Mouse (Mus musculus): ENCODE results near the gene Ltb. TPM values are rescaled to one million over a fixed set of nuclear protein-coding genes. Genes with fewer than 3 reads are reported as not detected.
A peak's percentile ranks its signal among the peaks of the same experiment; 100 is the strongest.

Gene Ltb
- polyA plus RNA-seq, 1 experiment from 2014 or later, result 0.35 TPM

DNA sequence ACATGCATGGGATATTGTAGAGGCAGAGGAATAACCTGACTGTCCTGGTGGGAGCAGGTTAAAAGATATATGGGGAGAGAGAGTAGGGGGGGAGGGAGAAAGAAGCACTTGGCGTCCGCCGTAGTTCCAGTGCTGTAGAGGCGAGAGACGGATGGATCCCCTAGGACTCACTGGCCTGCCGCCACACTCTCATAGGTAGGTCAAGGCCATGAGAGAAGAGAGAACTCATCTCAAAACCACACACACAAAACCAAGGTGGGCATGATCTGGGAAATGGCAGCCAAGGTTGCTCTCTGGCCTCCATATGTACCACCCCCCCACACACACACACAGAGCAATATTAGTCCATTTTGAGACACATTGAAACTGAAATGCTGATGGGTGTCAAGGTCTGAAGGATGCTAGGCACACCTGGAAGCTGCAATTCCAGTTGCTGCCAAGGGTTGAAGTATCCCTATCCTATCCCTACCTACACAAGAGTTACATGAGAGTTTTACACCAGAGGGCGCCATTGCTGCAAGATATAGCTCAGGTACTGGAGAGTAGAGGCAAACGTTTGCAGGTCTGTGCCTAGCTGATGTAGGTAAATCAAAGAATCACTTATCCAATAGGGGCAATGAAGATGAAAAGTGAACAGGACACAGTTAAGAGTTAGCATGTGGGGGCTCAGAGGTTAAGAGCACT is 27.7 kb upstream of the Ltb start:
- Histone ChIP-seq H3K27me3 (no peaks in the 10 kb centered on the region), H3K9ac (replicated peaks) (peak overlapping the region; percentile 67), H3K4me3 (replicated peaks) (peak overlapping the region; percentile 99), H3K36me3 (peaks cover 7% of the 10 kb centered on the region), H3K27ac (peak overlapping the region; percentile 97), H3K9me3 (no peaks in the 10 kb centered on the region), H3K4me1 (replicated peaks) (peaks cover 31% of the 10 kb centered on the region), H3K4me2 (replicated peaks) (peak overlapping the region; percentile 91)
- no peak for ATAC-seq
- WGBS, result 70% methylated on average over 8 of the region's 8 CpGs

DNA sequence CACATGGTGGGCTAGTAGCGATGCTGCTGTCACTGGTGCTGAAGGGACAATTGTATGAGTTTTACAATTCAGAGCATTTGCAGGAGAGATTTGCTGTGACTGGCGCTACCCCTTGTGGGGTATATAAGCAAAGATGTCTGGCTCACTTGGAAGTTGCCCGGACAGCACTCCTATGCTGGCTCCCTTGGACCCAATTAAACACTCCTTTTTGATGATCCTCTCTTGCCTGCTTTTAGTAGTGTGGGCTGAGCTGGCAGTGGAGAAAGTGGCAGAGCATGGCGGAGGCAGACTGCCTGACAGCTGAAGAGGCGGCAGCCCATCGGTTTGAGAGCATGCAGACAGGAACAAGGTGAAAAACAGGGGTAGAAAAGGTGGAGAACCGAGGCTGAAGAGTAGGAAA is 26.4 kb upstream of the Ltb start:
- Histone ChIP-seq H3K4me1 (replicated peaks) (peaks cover 18% of the 10 kb centered on the region), H3K9me3 (no peaks in the 10 kb centered on the region)

DNA sequence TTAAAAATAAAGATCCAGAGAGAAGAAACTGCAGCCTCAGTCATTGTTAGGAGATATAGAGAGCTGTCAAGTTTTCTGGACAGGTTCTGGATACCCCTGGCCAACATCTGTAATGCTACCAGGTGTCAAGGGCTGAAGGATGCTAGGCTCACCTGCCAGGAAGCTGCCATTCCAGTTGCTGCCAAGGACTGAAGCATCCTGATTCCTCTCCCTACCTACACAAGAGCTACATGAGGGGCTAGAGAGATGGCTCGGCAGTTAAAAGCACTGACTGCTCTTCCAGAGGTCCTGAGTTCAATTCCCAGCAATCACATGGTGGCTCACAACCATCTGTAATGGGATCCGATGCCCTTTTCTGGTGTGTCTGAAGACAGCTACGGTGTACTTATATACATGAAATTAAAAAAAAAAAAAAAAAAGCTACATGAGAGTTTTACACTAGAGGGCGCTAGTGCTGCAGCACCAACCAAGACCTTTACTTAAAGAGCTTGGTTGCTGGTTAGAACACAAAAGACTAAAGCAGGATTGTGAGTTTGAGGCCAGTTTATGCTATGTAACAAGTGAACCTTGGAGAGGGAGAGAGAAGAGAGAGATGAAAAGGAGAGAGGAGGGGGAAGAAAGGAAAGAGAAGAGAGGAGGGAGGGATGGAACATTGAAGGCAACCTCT is 25.6 kb upstream of the Ltb start:
- no peaks in the 10 kb centered on the region for H3K36me3 ChIP-seq
- no peak overlapping the region for H3K4me3 ChIP-seq (replicated peaks)
- H3K4me1 ChIP-seq (replicated peaks), result peaks cover 11% of the 10 kb centered on the region
- WGBS, result 18% methylated on average over 4 of the region's 4 CpGs
- H3K27me3 ChIP-seq, result peaks cover 3% of the 10 kb centered on the region; the same call in 1 of the 2 replicates
- no peaks in the 10 kb centered on the region for H3K9me3 ChIP-seq
- H3K9ac ChIP-seq (replicated peaks), result no peak overlapping the region
- peak overlapping the region; percentile 57 for H3K27ac ChIP-seq
- ATAC-seq, result no peak
- no peak overlapping the region for H3K4me2 ChIP-seq (replicated peaks)

More for the DNA sequence above, 26.4 kb upstream of the Ltb start:
- H3K36me3 ChIP-seq, result no peaks in the 10 kb centered on the region
- no peak for ATAC-seq
- H3K4me2 ChIP-seq (replicated peaks), result no peak overlapping the region
- 90% methylated on average over 7 of the region's 7 CpGs for WGBS
- H3K4me3 ChIP-seq (replicated peaks), result no peak overlapping the region
- H3K9ac ChIP-seq (replicated peaks), result no peak overlapping the region
- H3K27me3 ChIP-seq, result no peaks in the 10 kb centered on the region
- H3K27ac ChIP-seq, result no peak overlapping the region

DNA sequence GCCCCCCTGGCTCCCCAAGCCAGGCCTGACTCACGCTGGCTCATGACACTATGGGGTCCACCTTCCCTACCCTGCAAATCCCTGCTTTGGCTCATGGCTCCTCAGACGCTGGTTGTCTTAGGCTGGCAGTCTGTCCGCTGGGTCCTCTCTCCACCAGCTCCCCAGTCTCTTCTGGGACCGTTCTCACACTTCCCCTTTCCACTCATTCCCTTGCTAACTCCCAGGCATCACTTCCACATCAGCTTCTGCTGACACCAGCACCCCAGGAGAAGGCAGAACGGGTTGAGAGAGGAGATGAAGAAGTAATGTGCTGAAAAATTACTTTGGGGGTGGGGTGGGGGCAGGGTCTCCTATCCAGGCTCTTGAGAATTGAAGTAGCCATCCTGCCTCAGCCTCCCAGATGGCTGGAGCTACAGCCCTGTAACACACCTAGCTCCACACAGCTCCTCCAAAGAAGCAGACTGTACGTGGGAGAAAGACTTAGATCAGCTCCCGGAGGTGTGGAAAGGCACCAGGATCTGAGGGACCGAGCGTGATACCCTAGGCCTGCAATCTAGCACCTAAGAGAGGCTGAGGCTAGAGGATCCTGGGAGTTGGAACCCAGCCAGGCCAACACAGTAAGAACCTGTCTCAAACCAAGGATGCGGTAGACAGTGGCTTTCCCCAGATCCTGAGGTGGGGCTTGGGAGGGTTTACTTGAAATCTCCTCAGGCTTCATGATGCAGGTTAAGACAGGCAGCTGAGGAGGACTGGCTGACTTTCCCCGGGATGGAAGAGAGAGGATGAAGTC is 21.6 kb upstream of the Ltb start:
- no peak overlapping the region; the same call in 1 of the 2 replicates for H3K9ac ChIP-seq (replicated peaks)
- WGBS, result 75% methylated on average over 11 of the region's 11 CpGs
- H3K4me2 ChIP-seq (replicated peaks), result no peak overlapping the region

DNA sequence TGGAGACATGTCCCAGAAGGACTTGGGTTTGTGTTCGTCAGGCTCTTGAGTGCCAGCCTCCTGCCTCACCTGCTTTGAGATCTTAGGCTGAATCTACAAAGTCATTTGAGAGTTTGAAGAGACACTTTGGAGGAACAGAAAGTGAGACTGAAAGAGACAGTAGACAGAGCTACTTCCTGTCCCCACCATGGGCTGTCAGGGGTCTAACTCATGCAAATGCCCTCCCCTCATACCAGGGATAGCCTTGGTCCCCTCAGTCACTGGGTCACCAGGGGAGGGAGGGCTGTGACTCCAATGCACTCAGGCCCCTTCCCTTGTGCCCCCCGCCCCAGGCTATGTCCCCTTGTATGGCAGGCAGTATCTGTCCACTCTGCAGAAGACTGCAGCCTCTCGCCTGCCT is 20.9 kb upstream of the Ltb start:
- Histone ChIP-seq H3K4me3 (replicated peaks) (no peak overlapping the region), H3K36me3 (no peaks in the 10 kb centered on the region), H3K27me3 (peaks cover 3% of the 10 kb centered on the region; the same call in 1 of the 2 replicates), H3K27ac (no peak overlapping the region), H3K9ac (replicated peaks) (no peak overlapping the region), H3K4me1 (replicated peaks) (no peaks in the 10 kb centered on the region), H3K4me2 (replicated peaks) (no peak overlapping the region), H3K9me3 (no peaks in the 10 kb centered on the region)
- ATAC-seq, result no peak
- 69% methylated on average over 3 of the region's 3 CpGs for WGBS

More for the DNA sequence above, 21.6 kb upstream of the Ltb start:
- H3K9me3 ChIP-seq, result no peaks in the 10 kb centered on the region
- H3K4me1 ChIP-seq (replicated peaks), result no peaks in the 10 kb centered on the region
- no peak for ATAC-seq
- H3K27ac ChIP-seq, result no peak overlapping the region
- no peaks in the 10 kb centered on the region for H3K36me3 ChIP-seq
- H3K4me3 ChIP-seq (replicated peaks), result no peak overlapping the region
- H3K27me3 ChIP-seq, result peaks cover 3% of the 10 kb centered on the region; the same call in 1 of the 2 replicates

DNA sequence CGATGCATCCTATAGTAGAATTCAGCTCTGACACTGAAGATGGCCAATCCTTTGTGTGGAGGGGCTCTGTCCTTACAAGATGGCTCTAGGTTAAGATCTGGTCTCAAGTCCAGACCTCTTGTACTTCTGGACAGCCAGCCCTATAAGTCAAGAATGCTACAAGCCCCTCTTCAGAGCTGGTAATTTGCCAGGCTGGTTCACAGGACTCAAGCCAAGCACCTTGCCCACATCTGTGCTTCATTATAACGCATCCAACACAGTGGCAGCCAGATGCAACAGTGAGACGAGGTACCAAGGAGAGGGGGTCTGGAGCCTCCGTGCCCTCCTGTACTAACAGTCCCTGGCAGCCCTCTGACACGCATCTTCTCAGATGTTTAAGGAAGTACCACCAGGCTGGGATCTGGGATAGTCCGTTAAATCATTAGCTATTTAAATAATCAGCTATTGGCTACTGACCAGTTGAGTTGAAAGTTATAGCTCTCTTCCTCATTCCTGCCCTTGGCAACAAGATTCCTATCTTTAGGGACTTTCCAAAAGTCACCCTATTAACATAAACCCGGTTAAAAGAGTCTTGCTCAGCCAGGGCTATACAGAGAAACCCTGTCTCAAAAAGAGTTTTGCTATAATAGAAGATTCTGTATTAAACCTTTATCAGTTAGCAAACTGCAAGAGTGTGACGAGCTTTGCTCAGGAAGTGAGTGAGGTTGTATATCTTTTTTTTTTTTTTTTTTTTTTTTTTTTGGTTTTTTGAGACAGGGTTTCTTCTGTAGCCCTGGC is 19.9 kb upstream of the Ltb start:
- H3K9ac ChIP-seq (replicated peaks), result no peak overlapping the region
- no peaks in the 10 kb centered on the region for H3K4me1 ChIP-seq (replicated peaks)
- no peak overlapping the region for H3K4me3 ChIP-seq (replicated peaks)
- ATAC-seq, result no peak
- WGBS, result 80% methylated on average over 8 of the region's 8 CpGs
- no peak overlapping the region for H3K4me2 ChIP-seq (replicated peaks)
- no peaks in the 10 kb centered on the region for H3K36me3 ChIP-seq
- H3K27ac ChIP-seq, result no peak overlapping the region
- peaks cover 3% of the 10 kb centered on the region; the same call in 1 of the 2 replicates for H3K27me3 ChIP-seq
- H3K9me3 ChIP-seq, result no peaks in the 10 kb centered on the region

DNA sequence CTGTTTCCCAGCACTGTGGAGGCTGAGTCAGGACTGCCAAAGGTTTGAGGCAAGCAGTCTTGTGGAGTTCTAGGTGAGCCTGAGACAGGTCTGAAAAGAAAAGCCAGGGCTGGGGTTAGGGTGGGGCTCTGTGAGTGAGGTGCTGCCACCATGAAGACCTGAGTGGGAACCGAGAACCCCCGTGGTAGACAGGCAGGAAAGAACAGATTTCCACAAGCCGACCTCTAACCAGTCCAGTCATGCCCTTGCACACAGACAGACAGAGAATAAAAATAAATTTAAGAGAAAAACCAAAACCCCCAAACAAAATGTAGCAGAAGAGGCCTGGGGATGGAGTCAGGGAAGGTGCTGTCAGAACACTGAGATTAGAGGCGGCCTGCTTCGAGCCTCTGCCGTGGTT is 18.9 kb upstream of the Ltb start:
- H3K4me3 ChIP-seq (replicated peaks), result no peak overlapping the region
- ATAC-seq, result no peak
- 65% methylated on average over 6 of the region's 6 CpGs for WGBS

DNA sequence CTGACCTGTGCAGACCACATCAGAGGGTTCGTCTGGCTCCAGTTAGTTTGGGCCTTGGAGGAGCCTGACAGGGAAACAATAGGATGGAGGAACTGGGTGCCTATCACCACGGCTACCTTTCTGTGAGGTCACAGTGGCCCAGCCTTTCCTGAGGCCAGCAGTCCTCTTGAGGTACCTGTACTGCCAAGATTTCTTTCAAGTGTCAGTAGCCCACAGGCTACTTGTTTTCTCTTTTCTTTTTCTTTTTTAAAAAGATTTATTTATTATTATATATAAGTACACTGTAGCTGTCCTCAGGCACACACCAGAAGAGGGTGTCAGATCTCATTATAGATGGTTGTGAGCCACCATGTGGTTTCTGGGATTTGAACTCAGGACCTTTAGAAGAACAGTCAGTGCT is 18.3 kb upstream of the Ltb start, which contains the start of gene Aif1:
Gene Aif1, minus strand, starts transcription at position 101 of the 400 bp plus-strand sequence.
- 33% methylated on average over 2 of the region's 2 CpGs for WGBS
- no peaks in the 10 kb centered on the region for H3K4me1 ChIP-seq (replicated peaks)
- H3K36me3 ChIP-seq, result no peaks in the 10 kb centered on the region
- no peak within 1 kb of the TSS for H3K4me2 ChIP-seq (replicated peaks)
- no peak for ATAC-seq
- no peak within 1 kb of the TSS for H3K27ac ChIP-seq
- H3K9me3 ChIP-seq, result no peaks in the 10 kb centered on the region
- 0 out of 2 replicates have a peak within 1 kb of the TSS, but pooled peaks have one; percentile 1 for H3K9ac ChIP-seq (replicated peaks)
- no peak within 1 kb of the TSS for H3K4me3 ChIP-seq (replicated peaks)
- peaks cover 3% of the 10 kb centered on the region; the same call in 1 of the 2 replicates for H3K27me3 ChIP-seq

More for the DNA sequence above, 18.9 kb upstream of the Ltb start:
- Histone ChIP-seq H3K9me3 (no peaks in the 10 kb centered on the region), H3K27ac (no peak overlapping the region), H3K27me3 (peaks cover 3% of the 10 kb centered on the region; the same call in 1 of the 2 replicates), H3K4me2 (replicated peaks) (no peak overlapping the region), H3K4me1 (replicated peaks) (no peaks in the 10 kb centered on the region), H3K36me3 (no peaks in the 10 kb centered on the region), H3K9ac (replicated peaks) (0 out of 2 replicates have a peak overlapping the region, but pooled peaks have one; percentile 1)

DNA sequence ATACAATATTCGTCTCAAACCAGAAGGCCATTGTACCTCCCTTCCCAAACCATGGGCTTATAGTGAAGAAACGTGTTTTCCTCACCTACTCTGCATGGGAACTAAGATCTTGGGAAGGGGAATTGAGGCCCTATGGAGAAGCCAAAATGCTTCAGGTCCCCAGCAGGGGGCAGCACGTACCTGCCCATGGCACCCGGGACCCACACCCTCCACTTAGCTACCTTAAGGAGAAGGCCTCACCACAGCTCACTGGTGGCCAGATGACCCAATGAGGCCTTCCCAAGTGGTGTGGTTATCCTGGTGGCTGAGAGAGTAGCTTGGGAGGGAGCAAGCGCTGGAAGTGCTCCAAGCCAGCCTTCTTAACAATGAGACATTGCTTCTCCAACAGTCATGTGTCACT is 15.7 kb upstream of the Ltb start:
- Histone ChIP-seq H3K4me3 (replicated peaks) (no peak overlapping the region), H3K27me3 (peaks cover 2% of the 10 kb centered on the region; the same call in 1 of the 2 replicates), H3K4me1 (replicated peaks) (no peaks in the 10 kb centered on the region), H3K9me3 (no peaks in the 10 kb centered on the region), H3K4me2 (replicated peaks) (no peak overlapping the region), H3K36me3 (no peaks in the 10 kb centered on the region), H3K9ac (replicated peaks) (no peak overlapping the region), H3K27ac (no peak overlapping the region)
- peak; percentile 48; the same call in 1 of the 2 replicates for ATAC-seq
- WGBS, result 12% methylated on average over 5 of the region's 5 CpGs

DNA sequence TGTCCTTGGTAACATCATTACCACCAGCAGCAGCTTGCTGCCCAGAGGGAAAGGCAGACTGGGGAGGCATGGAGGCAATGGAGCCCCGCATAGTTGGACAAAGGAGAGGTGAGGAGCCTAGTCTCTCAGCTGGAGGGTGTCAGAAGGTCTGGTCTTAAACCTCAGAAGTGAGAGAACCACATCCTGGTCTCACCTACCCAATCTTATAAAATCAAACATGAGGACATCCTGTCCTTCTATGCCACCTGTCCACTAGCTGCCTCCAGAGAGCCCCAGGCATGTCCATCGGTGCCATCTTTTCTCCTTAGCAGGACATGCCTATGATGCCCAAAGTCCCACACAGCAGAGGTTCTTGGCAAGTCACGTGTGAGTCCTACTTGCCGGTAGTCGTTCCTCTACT is 14.1 kb upstream of the Ltb start:
- Histone ChIP-seq H3K4me3 (replicated peaks) (no peak overlapping the region), H3K4me1 (replicated peaks) (no peaks in the 10 kb centered on the region), H3K4me2 (replicated peaks) (no peak overlapping the region), H3K36me3 (no peaks in the 10 kb centered on the region), H3K27ac (no peak overlapping the region), H3K27me3 (no peaks in the 10 kb centered on the region), H3K9me3 (no peaks in the 10 kb centered on the region), H3K9ac (replicated peaks) (no peak overlapping the region)
- 83% methylated on average over 5 of the region's 5 CpGs for WGBS
- no peak for ATAC-seq
